Mouse (Mus musculus): ENCODE measurements around the gene Rin2. TPM values are rescaled to one million over a fixed set of nuclear protein-coding genes. Genes with fewer than 3 reads are reported as not detected.

The Rin2 gene
- polyA plus RNA-seq, 1 experiment = 3.5 TPM

GRCm38 (mm10) chr2:145730905-145731304, 55.9 kb downstream of the Rin2 start:
- Histone ChIP-seq H3K27me3 (ENCODE audit: control insufficient read depth, insufficient read depth, low read length) (no peaks in the 10 kb centered on the region), H3K36me3 (ENCODE audit: control insufficient read depth, insufficient read depth, low read length) (no peaks in the 10 kb centered on the region), H3K4me3 (ENCODE audit: control insufficient read depth, low read depth, low read length) (no peak overlapping the region), H3K4me1 (ENCODE audit: control insufficient read depth, insufficient read depth, low read length) (no peaks in the 10 kb centered on the region), H3K27ac (ENCODE audit: control insufficient read depth, insufficient read depth, low read depth, low read length) (no peak overlapping the region)
- TF ChIP-seq CTCF (IDR thresholded peaks at IDR 0.05; ENCODE audit: control insufficient read depth, insufficient read depth, insufficient replicate concordance, low read depth, low read length) = no peak
- TF ChIP-seq POLR2A (IDR thresholded peaks at IDR 0.05; ENCODE audit: control insufficient read depth, low read depth, low read length) = no peak

GRCm38 (mm10) chr2:145735079-145735478, 60.1 kb downstream of the Rin2 start:
- Histone ChIP-seq H3K4me1 (ENCODE audit: control insufficient read depth, insufficient read depth, low read length) (no peaks in the 10 kb centered on the region), H3K27ac (ENCODE audit: control insufficient read depth, insufficient read depth, low read depth, low read length) (no peak overlapping the region), H3K36me3 (ENCODE audit: control insufficient read depth, insufficient read depth, low read length) (no peaks in the 10 kb centered on the region), H3K27me3 (ENCODE audit: control insufficient read depth, insufficient read depth, low read length) (no peaks in the 10 kb centered on the region), H3K4me3 (ENCODE audit: control insufficient read depth, low read depth, low read length) (no peak overlapping the region)
- TF ChIP-seq POLR2A (IDR thresholded peaks at IDR 0.05; ENCODE audit: control insufficient read depth, low read depth, low read length) (no peak), CTCF (IDR thresholded peaks at IDR 0.05; ENCODE audit: control insufficient read depth, insufficient read depth, insufficient replicate concordance, low read depth, low read length) (no peak)

- TF ChIP-seq POLR2A (IDR thresholded peaks at IDR 0.05; ENCODE audit: control insufficient read depth, low read depth, low read length) (no peak), CTCF (IDR thresholded peaks at IDR 0.05; ENCODE audit: control insufficient read depth, insufficient read depth, insufficient replicate concordance, low read depth, low read length) (no peak)
- H3K27me3 ChIP-seq (ENCODE audit: control insufficient read depth, insufficient read depth, low read length) = no peaks in the 10 kb centered on the region
- H3K27ac ChIP-seq (ENCODE audit: control insufficient read depth, insufficient read depth, low read depth, low read length) = no peak overlapping the region
- no peaks in the 10 kb centered on the region for H3K4me1 ChIP-seq (ENCODE audit: control insufficient read depth, insufficient read depth, low read length)
- no peaks in the 10 kb centered on the region for H3K36me3 ChIP-seq (ENCODE audit: control insufficient read depth, insufficient read depth, low read length)
- no peak overlapping the region for H3K4me3 ChIP-seq (ENCODE audit: control insufficient read depth, low read depth, low read length)
These were observed 61.5 kb downstream of the Rin2 start for GRCm38 (mm10) chr2:145736543-145736942.

- H3K4me1 ChIP-seq (ENCODE audit: control insufficient read depth, insufficient read depth, low read length) = no peaks in the 10 kb centered on the region
- TF ChIP-seq POLR2A (IDR thresholded peaks at IDR 0.05; ENCODE audit: control insufficient read depth, low read depth, low read length) (no peak), CTCF (IDR thresholded peaks at IDR 0.05; ENCODE audit: control insufficient read depth, insufficient read depth, insufficient replicate concordance, low read depth, low read length) (no peak)
- H3K27ac ChIP-seq (ENCODE audit: control insufficient read depth, insufficient read depth, low read depth, low read length) = no peak overlapping the region
- H3K4me3 ChIP-seq (ENCODE audit: control insufficient read depth, low read depth, low read length) = no peak overlapping the region
- H3K27me3 ChIP-seq (ENCODE audit: control insufficient read depth, insufficient read depth, low read length) = no peaks in the 10 kb centered on the region
- no peaks in the 10 kb centered on the region for H3K36me3 ChIP-seq (ENCODE audit: control insufficient read depth, insufficient read depth, low read length)
These were observed 62.2 kb downstream of the Rin2 start for GRCm38 (mm10) chr2:145737196-145737595.

- Histone ChIP-seq H3K36me3 (ENCODE audit: control insufficient read depth, insufficient read depth, low read length) (no peaks in the 10 kb centered on the region), H3K27ac (ENCODE audit: control insufficient read depth, insufficient read depth, low read depth, low read length) (no peak overlapping the region), H3K4me1 (ENCODE audit: control insufficient read depth, insufficient read depth, low read length) (no peaks in the 10 kb centered on the region), H3K27me3 (ENCODE audit: control insufficient read depth, insufficient read depth, low read length) (no peaks in the 10 kb centered on the region), H3K4me3 (ENCODE audit: control insufficient read depth, low read depth, low read length) (no peak overlapping the region)
- no peak for TF ChIP-seq POLR2A (IDR thresholded peaks at IDR 0.05; ENCODE audit: control insufficient read depth, low read depth, low read length)
- no peak for TF ChIP-seq CTCF (IDR thresholded peaks at IDR 0.05; ENCODE audit: control insufficient read depth, insufficient read depth, insufficient replicate concordance, low read depth, low read length)
These were observed 65.7 kb downstream of the Rin2 start for GRCm38 (mm10) chr2:145740729-145741128.

GRCm38 (mm10) chr2:145742795-145743710, 68.0 kb downstream of the Rin2 start:
- Histone ChIP-seq H3K27me3 (ENCODE audit: control insufficient read depth, insufficient read depth, low read length) (no peaks in the 10 kb centered on the region), H3K36me3 (ENCODE audit: control insufficient read depth, insufficient read depth, low read length) (no peaks in the 10 kb centered on the region)
- TF ChIP-seq CTCF (IDR thresholded peaks at IDR 0.05; ENCODE audit: control insufficient read depth, insufficient read depth, insufficient replicate concordance, low read depth, low read length) = no peak
- TF ChIP-seq POLR2A (IDR thresholded peaks at IDR 0.05; ENCODE audit: control insufficient read depth, low read depth, low read length) = no peak

GRCm38 (mm10) chr2:145746406-145746805, 71.4 kb downstream of the Rin2 start:
- Histone ChIP-seq H3K36me3 (ENCODE audit: control insufficient read depth, insufficient read depth, low read length) (no peaks in the 10 kb centered on the region), H3K4me3 (ENCODE audit: control insufficient read depth, low read depth, low read length) (no peak overlapping the region), H3K27ac (ENCODE audit: control insufficient read depth, insufficient read depth, low read depth, low read length) (no peak overlapping the region), H3K27me3 (ENCODE audit: control insufficient read depth, insufficient read depth, low read length) (no peaks in the 10 kb centered on the region), H3K4me1 (ENCODE audit: control insufficient read depth, insufficient read depth, low read length) (no peaks in the 10 kb centered on the region)
- TF ChIP-seq CTCF (IDR thresholded peaks at IDR 0.05; ENCODE audit: control insufficient read depth, insufficient read depth, insufficient replicate concordance, low read depth, low read length) (no peak), POLR2A (IDR thresholded peaks at IDR 0.05; ENCODE audit: control insufficient read depth, low read depth, low read length) (no peak)

More at GRCm38 (mm10) chr2:145742795-145743710, 68.0 kb downstream of the Rin2 start:
- no peak overlapping the region for H3K27ac ChIP-seq (ENCODE audit: control insufficient read depth, insufficient read depth, low read depth, low read length)
- no peak overlapping the region for H3K4me3 ChIP-seq (ENCODE audit: control insufficient read depth, low read depth, low read length)
- no peaks in the 10 kb centered on the region for H3K4me1 ChIP-seq (ENCODE audit: control insufficient read depth, insufficient read depth, low read length)

Data from testis, adult 2 months (tissue).